Mouse (Mus musculus) testis, adult 2 months (tissue): Measurements from ENCODE around the gene Slc9a8. TPM values are rescaled to one million over a fixed set of nuclear protein-coding genes. Genes with fewer than 3 reads are reported as not detected.

Experiments
- H3K27ac ChIP-seq: fragments of 200-500 bp; 2 replicates; pipeline ENCODE4 v1.5.1; 2012; ENCODE audit warnings: low read depth, low read length; ENCODE audit not compliant: control insufficient read depth, insufficient read depth
- H3K27me3 ChIP-seq: fragments of 200-500 bp; 2 replicates; pipeline ENCODE4 v1.6.1; 2012; ENCODE audit warnings: mild to moderate bottlenecking, low read length, moderate library complexity; ENCODE audit not compliant: control insufficient read depth, insufficient read depth
- H3K36me3 ChIP-seq: fragments of 200-500 bp; 2 replicates; pipeline ENCODE4 v1.6.1; 2012; ENCODE audit warnings: mild to moderate bottlenecking, low read length; ENCODE audit not compliant: control insufficient read depth, insufficient read depth
- H3K4me1 ChIP-seq: fragments of 200-500 bp; 2 replicates; pipeline ENCODE4 v1.6.1; 2012; ENCODE audit warnings: low read length; ENCODE audit not compliant: control insufficient read depth, insufficient read depth
- H3K4me3 ChIP-seq: fragments of 200-500 bp; 2 replicates; pipeline ENCODE4 v1.5.1; 2012; ENCODE audit warnings: low read depth, mild to moderate bottlenecking, low read length, moderate library complexity, mixed read lengths; ENCODE audit not compliant: control insufficient read depth
- CTCF ChIP-seq: fragments of 200-500 bp; IDR thresholded peaks from 2 replicates; pipeline ENCODE4 v1.5.1; 2012; ENCODE audit warnings: low read depth, mild to moderate bottlenecking, inconsistent platforms, low read length, moderate library complexity; ENCODE audit not compliant: control insufficient read depth, insufficient read depth, insufficient replicate concordance
- POLR2A ChIP-seq: fragments of 200-500 bp; IDR thresholded peaks from 2 replicates; pipeline ENCODE4 v1.6.1; 2012; ENCODE audit warnings: low read depth, mild to moderate bottlenecking, inconsistent platforms, low read length, moderate library complexity; ENCODE audit not compliant: control insufficient read depth
- polyA plus RNA-seq: library from polyadenylated mRNA; depleted of rRNA; stranded (reverse); fragments of >200 nt; gene quantifications from 2 replicates; pipeline ENCODE4 v1.2.3, GENCODE M21; 2012

Slc9a8 gene
- polyA plus RNA-seq, 1 experiment, result 63.4 TPM

DNA sequence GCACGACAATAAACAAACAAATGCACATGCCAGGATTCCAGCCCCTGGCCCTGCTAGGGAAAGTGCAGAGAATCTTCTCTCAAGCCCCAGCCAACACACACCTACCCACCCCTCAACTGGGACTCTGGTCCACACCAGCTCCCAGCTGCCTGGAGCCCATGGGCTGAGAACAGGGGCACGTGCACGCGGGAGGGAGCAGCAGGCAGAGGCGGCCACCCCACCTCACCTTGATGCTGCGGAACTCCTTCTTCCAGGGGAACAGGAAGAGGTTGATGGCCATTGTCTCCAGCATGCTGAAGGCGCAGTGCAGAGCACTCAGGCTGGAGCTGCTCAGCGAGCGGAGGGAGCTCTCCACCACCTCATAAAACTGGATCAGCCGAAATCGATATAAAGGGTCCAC lies 63.4 kb downstream of the Slc9a8 start:
- Histone ChIP-seq H3K4me3 (no peak overlapping the region), H3K27ac (no peak overlapping the region), H3K27me3 (no peaks in the 10 kb centered on the region), H3K36me3 (no peaks in the 10 kb centered on the region), H3K4me1 (no peaks in the 10 kb centered on the region)
- no peak for TF ChIP-seq POLR2A
- TF ChIP-seq CTCF, result no peak

DNA sequence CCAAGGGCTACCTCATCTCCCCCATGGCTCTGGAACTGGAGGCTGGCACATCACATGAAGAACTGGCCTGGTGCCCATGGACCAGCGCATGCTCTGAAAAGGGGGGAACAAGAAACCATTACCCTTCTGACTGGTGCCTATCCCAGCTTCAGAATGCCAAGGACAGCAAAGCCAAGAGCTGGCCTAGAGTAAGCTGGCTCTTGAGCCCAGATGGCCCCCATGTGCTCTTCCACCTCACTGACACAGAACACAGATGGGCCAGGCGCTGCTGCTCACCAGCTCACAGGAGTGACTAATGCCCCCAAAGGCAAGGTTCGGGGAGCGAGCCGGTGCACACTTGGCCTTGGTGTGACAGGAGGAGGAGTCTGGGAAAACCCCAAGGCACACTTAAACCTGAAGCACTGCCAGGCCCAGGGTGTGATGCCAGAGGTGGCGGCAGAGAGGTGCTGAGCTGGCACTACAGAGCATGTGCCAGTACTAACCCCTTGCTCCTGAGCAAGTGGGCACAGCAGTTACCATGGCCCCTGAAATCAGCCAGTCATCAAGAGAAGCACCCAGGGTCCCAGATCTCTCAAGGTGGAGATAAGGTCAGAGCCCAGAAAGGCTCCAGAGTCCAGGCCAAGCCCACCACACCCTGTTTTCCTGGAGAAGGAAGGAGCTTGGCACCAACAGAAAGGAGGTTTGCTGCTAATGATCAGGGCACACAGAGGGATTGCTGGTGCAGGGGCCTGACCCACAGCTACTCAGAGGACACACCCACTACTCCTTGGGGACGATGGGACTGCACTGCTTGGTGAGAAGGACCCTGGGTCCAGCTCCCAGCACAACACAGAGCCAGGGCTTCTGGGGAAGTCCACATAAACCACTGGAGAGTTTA lies 64.2 kb downstream of the Slc9a8 start:
- Histone ChIP-seq H3K4me1 (no peaks in the 10 kb centered on the region), H3K36me3 (no peaks in the 10 kb centered on the region), H3K27me3 (no peaks in the 10 kb centered on the region), H3K27ac (no peak overlapping the region), H3K4me3 (no peak overlapping the region)
- no peak for TF ChIP-seq POLR2A
- TF ChIP-seq CTCF, result no peak

DNA sequence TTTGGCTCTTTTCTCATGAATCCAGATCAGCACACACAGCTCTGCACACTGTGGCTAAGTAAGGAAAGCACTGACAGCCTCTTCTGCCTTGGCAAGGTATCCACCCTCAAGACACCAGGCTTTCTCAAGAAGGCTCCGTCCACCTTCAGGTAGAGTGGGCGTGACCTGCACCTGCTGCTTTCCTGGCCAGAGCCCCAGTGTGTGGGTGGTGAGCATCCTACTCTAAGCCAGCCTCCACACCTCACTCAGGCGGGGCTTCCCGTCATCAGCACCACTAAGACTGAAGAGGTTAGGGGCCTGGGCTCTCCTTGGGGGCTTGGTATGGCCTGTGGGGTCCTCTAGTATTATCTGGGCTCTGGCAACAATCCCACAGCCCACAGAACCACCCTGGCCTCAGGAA lies 65.1 kb downstream of the Slc9a8 start:
- no peaks in the 10 kb centered on the region for H3K36me3 ChIP-seq
- peaks cover 5% of the 10 kb centered on the region for H3K4me1 ChIP-seq
- H3K4me3 ChIP-seq, result no peak overlapping the region
- H3K27me3 ChIP-seq, result no peaks in the 10 kb centered on the region
- TF ChIP-seq CTCF, result no peak
- TF ChIP-seq POLR2A, result no peak
- H3K27ac ChIP-seq, result no peak overlapping the region

DNA sequence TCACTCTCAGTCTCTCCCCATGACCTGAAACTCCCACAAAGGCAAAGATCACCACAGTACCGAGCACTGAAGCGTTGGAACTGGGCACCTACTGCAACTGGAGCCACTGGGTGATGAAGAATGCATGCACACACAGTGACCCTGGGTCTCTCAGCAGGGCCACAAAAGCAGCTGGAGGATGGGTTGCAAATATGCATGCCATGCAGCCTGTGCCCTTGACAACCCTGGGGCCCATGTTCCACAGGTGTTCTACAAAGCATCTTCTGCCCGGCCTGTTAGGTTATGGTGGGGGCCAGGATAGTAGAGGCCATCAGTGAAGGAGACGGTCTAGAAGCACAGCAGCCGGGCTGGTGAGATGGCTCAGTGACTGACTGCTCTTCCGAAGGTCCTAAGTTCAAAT lies 66.0 kb downstream of the Slc9a8 start:
- H3K36me3 ChIP-seq, result no peaks in the 10 kb centered on the region
- H3K4me1 ChIP-seq, result peaks cover 8% of the 10 kb centered on the region
- no peak for TF ChIP-seq CTCF
- no peak for TF ChIP-seq POLR2A
- H3K4me3 ChIP-seq, result no peak overlapping the region
- no peaks in the 10 kb centered on the region for H3K27me3 ChIP-seq
- no peak overlapping the region for H3K27ac ChIP-seq

DNA sequence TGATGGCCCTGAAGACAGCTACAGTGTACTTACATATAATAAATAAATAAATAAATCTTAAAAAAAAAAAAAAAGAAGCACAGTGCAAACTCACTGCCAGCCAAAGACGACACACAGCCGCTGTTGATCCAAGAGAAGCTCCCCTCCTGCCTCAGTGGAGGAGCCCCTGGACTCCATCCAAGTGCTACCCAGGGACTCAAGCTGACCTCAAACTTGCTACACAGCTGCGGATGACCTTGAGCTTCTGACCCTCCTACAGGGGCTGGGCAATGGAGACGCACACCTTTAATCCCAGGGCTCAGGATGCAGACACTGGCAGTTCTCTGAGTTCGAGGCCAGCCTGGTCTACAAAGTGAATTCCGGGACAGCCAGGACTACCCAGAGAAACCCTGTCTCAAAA lies 66.5 kb downstream of the Slc9a8 start:
- H3K27me3 ChIP-seq, result no peaks in the 10 kb centered on the region
- TF ChIP-seq POLR2A, result no peak
- TF ChIP-seq CTCF, result no peak
- H3K4me3 ChIP-seq, result no peak overlapping the region
- H3K27ac ChIP-seq, result no peak overlapping the region
- H3K36me3 ChIP-seq, result no peaks in the 10 kb centered on the region
- H3K4me1 ChIP-seq, result peaks cover 8% of the 10 kb centered on the region

DNA sequence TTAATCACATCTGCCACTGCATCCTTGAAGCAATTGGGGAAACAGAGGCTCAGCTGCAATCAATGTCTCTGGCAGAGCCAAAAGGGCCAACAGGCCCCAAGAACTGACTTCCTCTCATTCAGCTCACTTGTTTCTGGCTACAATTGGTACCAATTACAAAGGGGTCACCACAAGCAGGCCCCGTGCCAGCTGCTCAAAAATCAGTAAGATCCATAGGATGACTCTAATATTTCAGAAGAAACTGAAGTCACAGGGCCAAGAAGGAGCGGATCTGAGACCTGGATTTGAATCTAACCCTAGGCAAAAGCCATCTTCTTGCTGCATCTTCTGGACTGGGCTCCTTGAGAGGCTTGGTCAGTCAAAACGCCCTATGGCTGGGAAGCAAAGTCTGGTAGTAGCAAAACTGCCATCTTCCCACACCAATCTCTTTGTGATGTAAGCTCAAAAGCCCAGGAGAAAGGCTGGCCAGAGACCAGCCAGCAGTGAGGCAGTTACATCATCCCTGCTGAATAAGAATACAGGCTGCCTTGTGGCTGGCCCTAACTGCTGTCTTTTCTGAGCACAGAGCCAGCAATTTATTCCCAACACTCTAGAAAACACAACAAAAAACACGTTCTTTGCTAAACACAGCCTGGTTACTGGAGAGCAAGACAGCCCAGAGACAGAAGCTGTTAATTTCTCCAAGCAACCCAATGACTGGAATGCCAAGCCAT lies 69.5 kb downstream of the Slc9a8 start:
- Histone ChIP-seq H3K36me3 (no peaks in the 10 kb centered on the region), H3K4me1 (peaks cover 8% of the 10 kb centered on the region), H3K27me3 (no peaks in the 10 kb centered on the region), H3K27ac (no peak overlapping the region), H3K4me3 (peak overlapping the region; percentile 97)
- no peak for TF ChIP-seq POLR2A
- TF ChIP-seq CTCF, result no peak

DNA sequence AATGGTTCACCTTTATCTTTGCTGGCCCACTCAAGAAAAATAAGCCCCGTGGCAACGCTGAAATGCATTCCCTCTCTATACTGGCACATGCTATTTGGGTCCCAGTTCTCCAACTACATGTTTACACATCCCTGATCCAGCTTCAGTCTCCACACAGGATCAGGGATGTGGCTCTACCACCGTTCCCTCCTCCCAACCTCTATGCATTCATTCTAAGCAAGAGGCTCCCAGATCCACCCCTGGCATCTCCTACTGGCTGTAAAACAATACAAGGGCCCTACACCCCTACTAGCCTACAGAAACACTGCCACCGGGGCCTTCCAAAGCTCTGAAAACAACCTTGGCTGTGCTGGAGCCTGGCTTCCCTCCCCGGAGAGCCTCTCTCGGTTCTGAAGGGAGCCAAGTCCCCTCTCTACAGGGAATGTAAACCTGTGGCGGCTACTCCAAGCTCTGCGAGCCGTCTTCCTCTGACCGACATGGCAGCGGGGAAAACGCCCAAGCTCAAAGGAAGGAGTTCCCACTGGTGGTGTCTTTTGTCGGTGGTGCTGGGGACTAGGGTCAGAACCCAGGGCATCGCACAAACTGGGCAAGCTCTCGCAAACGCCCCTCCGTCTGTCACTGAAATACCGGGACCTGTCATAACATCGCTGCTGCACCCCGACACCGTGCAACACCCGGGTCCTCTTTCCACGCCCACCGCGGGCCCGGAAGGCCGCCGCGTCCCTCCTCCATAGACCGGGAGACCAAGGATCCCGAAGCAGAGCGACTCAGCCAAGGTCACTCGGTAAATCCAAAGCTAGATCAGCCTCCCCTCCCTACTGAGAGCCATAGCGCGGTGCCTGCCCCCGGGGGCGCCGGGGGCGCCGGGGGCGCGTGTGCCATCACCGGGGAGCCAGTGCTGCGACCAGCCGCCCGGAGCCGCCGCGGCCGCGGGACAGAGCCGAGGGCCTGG lies 70.5 kb downstream of the Slc9a8 start, which contains the start of gene Rnf114:
Rnf114 (plus strand) TSS at position 889 of the 952 bp plus-strand sequence.
- H3K4me1 ChIP-seq, result peaks cover 8% of the 10 kb centered on the region
- no peak for TF ChIP-seq CTCF
- no peak; the same call in 1 of the 2 replicates for TF ChIP-seq POLR2A

More for the DNA sequence above, 70.5 kb downstream of the Slc9a8 start, which contains the start of gene Rnf114:
- H3K27ac ChIP-seq, result peak within 1 kb of the TSS; percentile 98
- peak within 1 kb of the TSS; percentile 97 for H3K4me3 ChIP-seq
- H3K36me3 ChIP-seq, result no peaks in the 10 kb centered on the region
- no peaks in the 10 kb centered on the region for H3K27me3 ChIP-seq
